Mouse (Mus musculus) embryonic stem cell, embryonic (primary cell): ENCODE results near the gene Capzb.

ENCODE experiments used
- CTCF ChIA-PET, 4 experiments: fragments of 300-600 bp in 2 of 4; fragments of 350-600 bp in 2 of 4; sonication (Branson Sonifier 250); formaldehyde crosslinking; loops; one replicate each; lab custom pipeline; 2022; ENCODE audit warnings: inconsistent platforms in 2 of 4; lab: Charles Lee
- POLR2A ChIA-PET, 4 experiments: fragments of 300-600 bp in 2 of 4; fragments of 350-600 bp in 2 of 4; sonication (Branson Sonifier 250); formaldehyde crosslinking; loops; one replicate each; lab custom pipeline; 2022; ENCODE audit warnings: antibody characterized with exemption in 4 of 4, inconsistent platforms in 1 of 4; lab: Charles Lee

The Capzb gene

GRCm38 (mm10) chr4:139276411-139276810 is 83.7 kb downstream of the Capzb start:
- POLR2A ChIA-PET, result interaction anchor here in 2 of 4 experiments (0.8 to 2.0 kb wide), 4 partner anchors 9 to 340 kb away, joined by 3 to 8 read pairs (median 3); partner anchors contain the start of genes Akr7a5 (in 1 of the 2) and Pqlc2 (in 1 of the 2)
- CTCF ChIA-PET, result interaction anchor here in 2 of 4 experiments (0.8 to 14.6 kb wide), 3 partner anchors 12 to 55 kb away, joined by 3 to 97 read pairs (median 4); no protein-coding TSS in a partner anchor

- ChIA-PET POLR2A (interaction anchor here in 3 of 4 experiments (1.1 to 4.0 kb wide), 3 partner anchors 9 to 30 kb away, joined by 3 to 11 read pairs (median 7); partner anchors contain the start of genes Akr7a5 (in 1 of the 3) and Pqlc2 (in 1 of the 3)), CTCF (interaction anchor here in 3 of 4 experiments (0.5 to 14.6 kb wide), 5 partner anchors 8 to 32 kb away, joined by 3 to 97 read pairs (median 4); no protein-coding TSS in a partner anchor)
These were observed 87.8 kb downstream of the Capzb start for GRCm38 (mm10) chr4:139280530-139280929.

- POLR2A ChIA-PET, result no interaction called here
These were observed 89.2 kb downstream of the Capzb start for GRCm38 (mm10) chr4:139281791-139282345.

GRCm38 (mm10) chr4:139282955-139283417 is 90.3 kb downstream of the Capzb start:
- CTCF ChIA-PET, result interaction anchor here (0.6 to 1.2 kb wide), 5 partner anchors 19 to 1305 kb away, joined by 3 read pairs; no protein-coding TSS in a partner anchor
- POLR2A ChIA-PET, result interaction anchor here in 2 of 4 experiments (0.5 to 2.7 kb wide), 3 partner anchors 9 to 326 kb away, joined by 3 to 13 read pairs (median 3); no protein-coding TSS in a partner anchor

More at GRCm38 (mm10) chr4:139281791-139282345, 89.2 kb downstream of the Capzb start:
- CTCF ChIA-PET, result interaction anchor here in 2 of 4 experiments (1.2 to 14.6 kb wide), 2 partner anchors 6 to 49 kb away, joined by 3 to 97 read pairs; no protein-coding TSS in a partner anchor

GRCm38 (mm10) chr4:139284877-139285276 is 92.2 kb downstream of the Capzb start:
- POLR2A ChIA-PET, result interaction anchor here in 3 of 4 experiments (0.5 to 2.7 kb wide), 16 partner anchors 8 to 1274 kb away, joined by 3 to 13 read pairs (median 4); partner anchors contain the start of genes Akr7a5 (in 1 of the 3) and Pqlc2 (in 1 of the 3)
- CTCF ChIA-PET, result interaction anchor here (0.5 to 6.9 kb wide), 14 partner anchors 11 to 1697 kb away, joined by 3 to 102 read pairs (median 4); partner anchors contain the start of genes Akr7a5 (in 1 of the 4), Gm21969 (in 1 of the 4) and Pqlc2 (in 1 of the 4)

- ChIA-PET POLR2A (interaction anchor here (0.7 to 5.2 kb wide), 12 partner anchors 7 to 148 kb away, joined by 3 to 26 read pairs (median 4); partner anchors contain the start of genes Akr7a5 (in 1 of the 4) and Pqlc2 (in 1 of the 4)), CTCF (interaction anchor here in 2 of 4 experiments (0.6 to 6.9 kb wide), 11 partner anchors 12 to 424 kb away, joined by 3 to 102 read pairs (median 8); partner anchors contain the start of genes Akr7a5 (in 2 of the 2), Pqlc2 (in 2 of the 2) and Gm21969 (in 1 of the 2))
These were observed 93.5 kb downstream of the Capzb start for GRCm38 (mm10) chr4:139286234-139286633.

- ChIA-PET CTCF (interaction anchor here in 3 of 4 experiments (0.6 to 6.9 kb wide), 42 partner anchors 9 to 316 kb away, joined by 3 to 102 read pairs (median 4); partner anchors contain the start of genes Akr7a5 (in 3 of the 3), Pqlc2 (in 3 of the 3) and Gm21969 (in 1 of the 3)), POLR2A (interaction anchor here (0.8 to 5.2 kb wide), 14 partner anchors 8 to 145 kb away, joined by 3 to 26 read pairs (median 4); partner anchors contain the start of genes Akr7a5 (in 2 of the 4) and Pqlc2 (in 2 of the 4))
These were observed 94.6 kb downstream of the Capzb start for GRCm38 (mm10) chr4:139287122-139287863.

GRCm38 (mm10) chr4:139289017-139289416 is 96.3 kb downstream of the Capzb start:
- CTCF ChIA-PET, result interaction anchor here (0.5 to 6.9 kb wide), 67 partner anchors 8 to 1256 kb away, joined by 3 to 102 read pairs (median 4); partner anchors contain the start of genes Akr7a5 (in 2 of the 4), Pqlc2 (in 2 of the 4) and Gm21969 (in 1 of the 4)
- POLR2A ChIA-PET, result interaction anchor here (0.8 to 5.2 kb wide), 21 partner anchors 8 to 334 kb away, joined by 3 to 26 read pairs (median 4); partner anchors contain the start of genes Akr7a5 (in 4 of the 4), Pqlc2 (in 4 of the 4) and Aldh4a1 (in 1 of the 4)

GRCm38 (mm10) chr4:139291099-139291498 is 98.4 kb downstream of the Capzb start:
- POLR2A ChIA-PET, result interaction anchor here in 1 of 4 experiments (0.6 to 1.4 kb wide), 2 partner anchors 9 to 39 kb away, joined by 3 read pairs; no protein-coding TSS in a partner anchor

GRCm38 (mm10) chr4:139292038-139292437 is 99.3 kb downstream of the Capzb start:
- POLR2A ChIA-PET, result interaction anchor here in 1 of 4 experiments (1.4 to 3.2 kb wide), 3 partner anchors 8 to 18 kb away, joined by 3 to 19 read pairs (median 4); partner anchors contain the start of genes Akr7a5 and Pqlc2
- CTCF ChIA-PET, result no interaction called here

More at GRCm38 (mm10) chr4:139291099-139291498, 98.4 kb downstream of the Capzb start:
- CTCF ChIA-PET, result interaction anchor here in 2 of 4 experiments (0.5 to 5.9 kb wide), 3 partner anchors 13 to 74 kb away, joined by 3 to 97 read pairs (median 7); no protein-coding TSS in a partner anchor

GRCm38 (mm10) chr4:139297566-139297965 is 104.9 kb downstream of the Capzb start:
- POLR2A ChIA-PET, result interaction anchor here in 2 of 4 experiments (1.2 to 4.2 kb wide), 4 partner anchors 9 to 13 kb away, joined by 4 to 26 read pairs (median 12); partner anchors contain the start of genes Akr7a5 (in 2 of the 2) and Pqlc2 (in 2 of the 2)
- CTCF ChIA-PET, result interaction anchor here in 1 of 4 experiments (1.6 to 10.8 kb wide), 2 partner anchors 10 to 40 kb away, joined by 3 to 102 read pairs; no protein-coding TSS in a partner anchor

GRCm38 (mm10) chr4:139298671-139299366 is 106.1 kb downstream of the Capzb start:
- CTCF ChIA-PET, result interaction anchor here in 3 of 4 experiments (0.6 to 10.8 kb wide), 5 partner anchors 10 to 38 kb away, joined by 3 to 102 read pairs (median 4); partner anchors contain the start of genes Akr7a5 (in 1 of the 3) and Pqlc2 (in 1 of the 3)

GRCm38 (mm10) chr4:139301780-139302179 is 109.1 kb downstream of the Capzb start:
- ChIA-PET CTCF (interaction anchor here in 3 of 4 experiments (0.6 to 10.8 kb wide), 8 partner anchors 9 to 36 kb away, joined by 3 to 102 read pairs (median 3); partner anchors contain the start of genes Akr7a5 (in 2 of the 3) and Pqlc2 (in 2 of the 3)), POLR2A (interaction anchor here in 3 of 4 experiments (0.8 to 4.0 kb wide), 11 partner anchors 9 to 191 kb away, joined by 3 to 39 read pairs (median 4); partner anchors contain the start of genes Akr7a5 (in 3 of the 3) and Pqlc2 (in 3 of the 3))

More at GRCm38 (mm10) chr4:139298671-139299366, 106.1 kb downstream of the Capzb start:
- POLR2A ChIA-PET, result interaction anchor here in 2 of 4 experiments (0.8 to 4.2 kb wide), 4 partner anchors 9 to 12 kb away, joined by 4 to 26 read pairs (median 8); partner anchors contain the start of genes Akr7a5 (in 2 of the 2) and Pqlc2 (in 2 of the 2)

GRCm38 (mm10) chr4:139302241-139302640 is 109.5 kb downstream of the Capzb start:
- ChIA-PET CTCF (interaction anchor here in 2 of 4 experiments (1.0 to 10.8 kb wide), 8 partner anchors 8 to 309 kb away, joined by 3 to 102 read pairs (median 4); partner anchors contain the start of genes Akr7a5 (in 2 of the 2) and Pqlc2 (in 2 of the 2)), POLR2A (interaction anchor here in 3 of 4 experiments (0.8 to 4.0 kb wide), 11 partner anchors 8 to 191 kb away, joined by 3 to 39 read pairs (median 4); partner anchors contain the start of genes Akr7a5 (in 2 of the 3) and Pqlc2 (in 2 of the 3))

- ChIA-PET POLR2A (no interaction called here), CTCF (interaction anchor here in 2 of 4 experiments (1.2 to 3.8 kb wide), 3 partner anchors 16 to 31 kb away, joined by 3 to 15 read pairs (median 5); no protein-coding TSS in a partner anchor)
These were observed 112.8 kb downstream of the Capzb start for GRCm38 (mm10) chr4:139305521-139305920.
